Mouse (Mus musculus): ENCODE results near the gene Cep164. TPM values are rescaled to one million over a fixed set of nuclear protein-coding genes. Genes with fewer than 3 reads are reported as not detected.
A peak's percentile ranks its signal among the peaks of the same experiment; 100 is the strongest.

Gene Cep164
- polyA plus RNA-seq (2016; fragmentation: Nextera tagmentation; extraction: Ambion mirVana) = 14.3 and 19.0 TPM in 2 replicates

DNA sequence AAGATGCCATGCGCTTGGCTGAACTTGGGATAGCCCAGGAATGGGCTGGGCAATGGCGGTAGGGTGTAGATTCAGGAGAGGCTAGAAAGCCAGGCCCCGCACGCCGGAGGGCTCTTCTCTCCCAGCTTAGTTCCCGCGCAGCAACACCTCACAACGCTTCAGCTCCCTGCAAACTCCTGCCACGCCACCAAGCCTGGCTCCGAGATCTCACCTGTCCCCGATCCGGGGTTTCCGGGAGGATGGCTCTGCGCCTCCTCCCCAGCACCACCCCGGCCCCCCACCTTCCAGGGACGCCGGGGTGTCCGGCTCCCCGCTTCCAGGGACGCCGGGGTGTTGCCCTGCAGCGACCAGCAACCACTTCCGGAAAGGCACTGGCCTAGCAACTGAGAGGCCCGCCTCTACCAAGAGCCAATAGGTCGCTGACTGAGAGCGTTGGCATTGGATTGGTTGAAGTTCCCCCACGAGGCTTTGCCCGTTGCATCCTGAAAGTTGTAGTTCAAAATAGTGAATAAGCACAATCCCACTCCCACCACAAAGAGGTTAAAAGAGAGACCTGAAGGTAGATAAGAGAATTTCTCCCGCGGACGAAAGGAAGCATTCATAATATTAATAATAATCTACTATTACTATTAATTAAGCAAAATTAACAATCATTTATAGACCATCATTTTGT, at the start of gene Cep164:
Cep164 (minus strand) TSS at position 401 of the 673 bp plus-strand sequence.
- peak within 1 kb of the TSS; percentile 75 for H3K27ac ChIP-seq (ENCODE audit: poor library complexity, severe bottlenecking)
- WGBS = under 1% methylated on average over 31 of the region's 31 CpGs
- peaks cover 2% of the 10 kb centered on the region; the same call in 1 of the 2 replicates for H3K36me3 ChIP-seq
- peak within 1 kb of the TSS; percentile 86 for H3K4me2 ChIP-seq
- H3K9me3 ChIP-seq (replicated peaks) = peaks cover 3% of the 10 kb centered on the region; the same call in 1 of the 2 replicates
- H3K4me1 ChIP-seq (replicated peaks) = peaks cover 13% of the 10 kb centered on the region
- peak within 1 kb of the TSS; percentile 72 for H3K9ac ChIP-seq
- H3K27me3 ChIP-seq (replicated peaks) = no peaks in the 10 kb centered on the region
- ATAC-seq (ENCODE audit: insufficient number of reproducible peaks, low FRiP score) = peak; percentile 92
- H3K4me3 ChIP-seq = peak within 1 kb of the TSS; percentile 67

- Histone ChIP-seq H3K9ac (no peak overlapping the region), H3K4me3 (no peak overlapping the region), H3K27me3 (replicated peaks) (no peaks in the 10 kb centered on the region), H3K9me3 (replicated peaks) (no peaks in the 10 kb centered on the region), H3K4me1 (replicated peaks) (no peaks in the 10 kb centered on the region), H3K27ac (ENCODE audit: poor library complexity, severe bottlenecking) (no peak overlapping the region), H3K4me2 (no peak overlapping the region), H3K36me3 (peaks cover 61% of the 10 kb centered on the region)
- WGBS = 76% methylated on average over 2 of the region's 2 CpGs
- no peak for ATAC-seq (ENCODE audit: insufficient number of reproducible peaks, low FRiP score)
These were observed 49.4 kb upstream of the Cep164 start for GRCm38 (mm10) chr9:45877928-45878327.

DNA sequence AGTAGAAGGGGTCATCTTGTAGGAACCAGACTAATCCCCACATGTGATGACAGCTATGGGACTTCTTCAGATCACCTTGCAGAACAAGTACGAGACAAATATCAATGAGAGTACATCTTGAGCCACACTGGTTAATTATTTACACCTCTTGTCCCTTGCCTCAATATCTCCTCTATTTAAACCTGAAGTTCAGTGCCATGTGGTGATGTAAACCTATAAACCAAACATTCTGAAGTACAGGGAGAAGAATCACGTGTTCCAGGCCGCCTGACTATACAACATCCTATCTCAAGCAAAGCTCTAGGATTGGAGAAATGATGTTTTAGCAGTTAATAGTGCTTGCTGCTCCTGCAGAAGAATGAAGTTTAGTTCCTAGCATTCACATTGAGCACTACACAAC, 41.8 kb upstream of the Cep164 start:
- no peaks in the 10 kb centered on the region for H3K27me3 ChIP-seq (replicated peaks)
- no peaks in the 10 kb centered on the region for H3K4me1 ChIP-seq (replicated peaks)
- no peaks in the 10 kb centered on the region for H3K9me3 ChIP-seq (replicated peaks)
- no peak overlapping the region for H3K4me2 ChIP-seq
- 89% methylated on average over 3 of the region's 3 CpGs for whole genome bisulfite sequencing
- no peak overlapping the region for H3K9ac ChIP-seq
- no peak overlapping the region for H3K27ac ChIP-seq (ENCODE audit: poor library complexity, severe bottlenecking)
- H3K36me3 ChIP-seq = peaks cover 81% of the 10 kb centered on the region
- ATAC-seq (ENCODE audit: insufficient number of reproducible peaks, low FRiP score) = no peak
- H3K4me3 ChIP-seq = no peak overlapping the region

GRCm38 (mm10) chr9:45869181-45869580, 40.7 kb upstream of the Cep164 start:
- Histone ChIP-seq H3K4me3 (no peak overlapping the region), H3K36me3 (peaks cover 85% of the 10 kb centered on the region), H3K9me3 (replicated peaks) (no peaks in the 10 kb centered on the region), H3K27ac (ENCODE audit: poor library complexity, severe bottlenecking) (no peak overlapping the region), H3K9ac (no peak overlapping the region), H3K4me1 (replicated peaks) (no peaks in the 10 kb centered on the region), H3K4me2 (no peak overlapping the region), H3K27me3 (replicated peaks) (no peaks in the 10 kb centered on the region)
- ATAC-seq (ENCODE audit: insufficient number of reproducible peaks, low FRiP score) = no peak
- 96% methylated on average over 3 of the region's 3 CpGs for WGBS

- Histone ChIP-seq H3K4me3 (no peak overlapping the region), H3K27ac (ENCODE audit: poor library complexity, severe bottlenecking) (no peak overlapping the region), H3K9ac (no peak overlapping the region), H3K4me2 (no peak overlapping the region), H3K4me1 (replicated peaks) (no peaks in the 10 kb centered on the region), H3K9me3 (replicated peaks) (no peaks in the 10 kb centered on the region), H3K27me3 (replicated peaks) (no peaks in the 10 kb centered on the region), H3K36me3 (peaks cover 94% of the 10 kb centered on the region)
- ATAC-seq (ENCODE audit: insufficient number of reproducible peaks, low FRiP score) = no peak
- 90% methylated on average over 7 of the region's 7 CpGs for WGBS
These were observed 33.3 kb upstream of the Cep164 start for GRCm38 (mm10) chr9:45861813-45862212.

DNA sequence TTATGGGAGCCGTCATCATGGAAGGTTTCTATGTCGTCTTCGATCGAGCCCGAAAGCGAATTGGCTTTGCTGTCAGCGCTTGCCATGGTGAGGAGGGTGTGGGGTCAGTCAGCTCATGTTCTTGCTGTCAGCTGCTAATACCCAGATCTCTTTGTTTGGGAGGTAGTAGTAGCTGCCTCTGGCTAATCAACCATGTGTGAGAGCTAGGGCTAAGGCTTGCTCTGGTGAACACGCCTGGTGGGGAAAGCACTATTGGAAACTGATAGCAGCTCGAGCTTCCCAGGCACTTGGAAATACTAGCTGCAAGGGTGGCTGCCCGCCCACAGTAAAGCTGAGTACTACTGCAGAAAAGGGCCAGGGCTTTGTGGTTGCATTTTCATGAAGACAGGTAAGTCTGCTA, 30.9 kb upstream of the Cep164 start:
- Histone ChIP-seq H3K9me3 (replicated peaks) (no peaks in the 10 kb centered on the region), H3K36me3 (peaks cover 96% of the 10 kb centered on the region), H3K4me2 (no peak overlapping the region), H3K4me3 (no peak overlapping the region), H3K9ac (no peak overlapping the region), H3K4me1 (replicated peaks) (no peaks in the 10 kb centered on the region), H3K27me3 (replicated peaks) (no peaks in the 10 kb centered on the region), H3K27ac (ENCODE audit: poor library complexity, severe bottlenecking) (no peak overlapping the region)
- WGBS = 90% methylated on average over 10 of the region's 10 CpGs
- no peak for ATAC-seq (ENCODE audit: insufficient number of reproducible peaks, low FRiP score)

- no peak overlapping the region for H3K4me3 ChIP-seq
- no peaks in the 10 kb centered on the region for H3K9me3 ChIP-seq (replicated peaks)
- no peaks in the 10 kb centered on the region for H3K27me3 ChIP-seq (replicated peaks)
- ATAC-seq (ENCODE audit: insufficient number of reproducible peaks, low FRiP score) = no peak
- H3K36me3 ChIP-seq = peaks cover 61% of the 10 kb centered on the region
- no peak overlapping the region for H3K4me2 ChIP-seq
- H3K9ac ChIP-seq = no peak overlapping the region
- H3K4me1 ChIP-seq (replicated peaks) = peaks cover 28% of the 10 kb centered on the region
- WGBS = 77% methylated on average over 1 of the region's 1 CpGs
- no peak overlapping the region for H3K27ac ChIP-seq (ENCODE audit: poor library complexity, severe bottlenecking)
These were observed 25.6 kb upstream of the Cep164 start for GRCm38 (mm10) chr9:45854136-45854535.

- Histone ChIP-seq H3K4me3 (no peak overlapping the region), H3K4me1 (replicated peaks) (peaks cover 32% of the 10 kb centered on the region), H3K9me3 (replicated peaks) (no peaks in the 10 kb centered on the region), H3K4me2 (no peak overlapping the region), H3K9ac (no peak overlapping the region), H3K36me3 (peaks cover 57% of the 10 kb centered on the region), H3K27ac (ENCODE audit: poor library complexity, severe bottlenecking) (no peak overlapping the region), H3K27me3 (replicated peaks) (no peaks in the 10 kb centered on the region)
- ATAC-seq (ENCODE audit: insufficient number of reproducible peaks, low FRiP score) = no peak
- WGBS = 92% methylated on average over 2 of the region's 2 CpGs
These were observed 25.2 kb upstream of the Cep164 start for GRCm38 (mm10) chr9:45853695-45854094.

GRCm38 (mm10) chr9:45851776-45852175, 23.3 kb upstream of the Cep164 start:
- Histone ChIP-seq H3K9ac (no peak overlapping the region), H3K4me2 (no peak overlapping the region), H3K4me3 (no peak overlapping the region), H3K9me3 (replicated peaks) (no peaks in the 10 kb centered on the region), H3K4me1 (replicated peaks) (peaks cover 38% of the 10 kb centered on the region), H3K27me3 (replicated peaks) (no peaks in the 10 kb centered on the region), H3K36me3 (peaks cover 38% of the 10 kb centered on the region), H3K27ac (ENCODE audit: poor library complexity, severe bottlenecking) (no peak overlapping the region)
- ATAC-seq (ENCODE audit: insufficient number of reproducible peaks, low FRiP score) = no peak
- WGBS = 90% methylated on average over 2 of the region's 2 CpGs

GRCm38 (mm10) chr9:45851330-45851729, 22.8 kb upstream of the Cep164 start:
- Histone ChIP-seq H3K36me3 (peaks cover 33% of the 10 kb centered on the region), H3K27me3 (replicated peaks) (no peaks in the 10 kb centered on the region), H3K4me3 (no peak overlapping the region), H3K9me3 (replicated peaks) (no peaks in the 10 kb centered on the region), H3K27ac (ENCODE audit: poor library complexity, severe bottlenecking) (no peak overlapping the region), H3K4me2 (no peak overlapping the region), H3K9ac (no peak overlapping the region), H3K4me1 (replicated peaks) (peaks cover 38% of the 10 kb centered on the region)
- ATAC-seq (ENCODE audit: insufficient number of reproducible peaks, low FRiP score) = no peak
- WGBS = 58% methylated on average over 5 of the region's 5 CpGs

DNA sequence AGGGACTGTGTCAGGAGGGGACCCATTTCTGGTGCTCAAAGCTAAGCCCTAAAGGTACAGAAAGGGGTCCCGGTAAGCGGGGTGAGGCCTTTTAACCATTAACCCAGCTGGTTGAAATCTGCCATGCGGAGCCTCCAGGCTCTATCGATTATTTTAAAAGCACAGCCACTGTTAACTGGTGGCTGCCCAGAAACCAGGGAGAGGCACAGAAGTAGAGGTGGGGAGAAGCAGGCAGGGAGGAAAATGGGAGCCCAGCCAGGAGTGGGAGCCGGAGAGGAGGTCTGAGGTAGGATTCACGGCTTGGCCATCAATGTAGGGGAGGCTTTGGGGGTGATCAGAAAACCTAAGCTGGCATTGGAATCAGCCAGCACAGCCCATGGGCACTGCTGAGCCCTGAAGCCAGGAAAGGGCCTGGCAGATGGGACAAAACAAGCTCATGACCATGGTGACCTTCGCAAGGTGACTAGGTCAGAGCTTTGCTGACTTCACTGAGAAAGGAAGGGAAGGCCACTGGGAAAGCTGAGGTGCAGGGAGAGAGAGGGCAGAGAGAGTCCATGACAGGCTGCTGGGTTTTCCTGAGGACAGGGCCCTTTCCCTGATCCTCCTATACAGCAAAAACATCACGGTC, 22.2 kb upstream of the Cep164 start:
- Histone ChIP-seq H3K36me3 (peaks cover 26% of the 10 kb centered on the region), H3K4me1 (replicated peaks) (peaks cover 38% of the 10 kb centered on the region), H3K9ac (no peak overlapping the region), H3K9me3 (replicated peaks) (no peaks in the 10 kb centered on the region), H3K27me3 (replicated peaks) (no peaks in the 10 kb centered on the region), H3K4me3 (no peak overlapping the region), H3K27ac (ENCODE audit: poor library complexity, severe bottlenecking) (peak overlapping the region; percentile 77), H3K4me2 (no peak overlapping the region)
- ATAC-seq (ENCODE audit: insufficient number of reproducible peaks, low FRiP score) = no peak
- WGBS = 70% methylated on average over 8 of the region's 8 CpGs
